Mouse (Mus musculus) urinary bladder, adult 18-20 months (tissue): ENCODE results near the gene Slit3.
A peak's percentile ranks its signal among the peaks of the same experiment; 100 is the strongest.

Experiments used
- DNase-seq, 2 experiments: peaks; one replicate each; pipeline ENCODE4 v3.0.0; 2022; ENCODE audit warnings: low spot score in 2 of 2, mixed read lengths in 2 of 2

The Slit3 gene

DNA sequence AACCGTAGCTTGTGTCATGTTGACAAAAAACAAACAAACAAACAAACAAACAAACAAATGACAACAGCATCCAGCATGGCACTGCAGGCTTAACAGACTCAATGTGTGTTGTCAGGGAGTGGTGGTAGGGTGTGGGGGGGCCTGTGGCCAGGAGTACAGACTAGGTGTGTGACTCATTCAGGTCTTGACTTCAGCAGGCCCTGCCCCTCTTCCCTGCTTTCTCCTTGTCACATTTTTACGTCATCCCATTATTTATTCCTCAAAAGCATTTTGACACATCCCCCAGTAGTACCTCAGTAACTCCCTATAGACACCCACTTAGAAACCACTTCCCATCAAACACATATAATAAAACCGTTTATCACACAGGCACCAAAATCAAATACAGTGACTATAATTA, 450.9 kb downstream of the Slit3 start:
- no peak for DNase-seq

DNA sequence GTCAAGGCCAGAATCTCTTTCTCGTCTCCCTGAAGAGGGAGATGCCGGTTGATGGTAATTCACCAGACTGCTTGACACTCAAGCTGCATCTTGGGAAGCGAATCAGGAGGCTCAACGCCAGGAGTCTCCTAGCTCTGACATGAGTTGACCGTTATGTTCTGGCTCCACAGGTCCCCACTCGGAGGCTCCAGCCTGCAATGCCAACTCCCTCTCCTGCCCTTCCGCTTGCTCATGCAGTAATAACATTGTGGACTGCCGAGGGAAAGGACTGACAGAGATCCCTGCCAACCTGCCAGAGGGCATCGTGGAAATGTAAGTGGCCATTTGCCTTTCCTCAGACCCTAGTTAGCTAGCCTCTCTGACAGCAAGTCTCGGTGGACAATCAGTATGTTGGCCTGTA, 457.8 kb downstream of the Slit3 start:
- no peak for DNase-seq

DNA sequence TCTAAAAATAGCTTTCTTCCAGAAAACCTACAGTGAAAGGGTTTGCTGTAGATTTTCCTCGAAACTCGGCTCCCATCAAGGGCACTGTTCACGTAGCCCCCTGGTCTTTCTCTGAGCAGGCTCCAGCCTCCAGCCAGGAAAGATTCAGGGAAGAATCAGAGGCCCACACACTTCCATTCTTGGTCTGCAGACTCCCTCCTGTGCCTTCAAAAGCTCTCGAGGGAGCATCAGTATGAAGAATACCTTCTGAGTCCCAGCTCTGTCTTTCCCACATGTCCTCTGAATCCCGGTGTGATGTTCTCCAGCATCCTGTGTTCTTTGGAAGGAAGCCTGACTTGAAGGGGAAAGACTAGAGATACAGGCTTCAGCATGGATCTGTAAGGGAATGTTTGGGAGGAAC, 461.6 kb downstream of the Slit3 start:
- DNase-seq, result no peak

DNA sequence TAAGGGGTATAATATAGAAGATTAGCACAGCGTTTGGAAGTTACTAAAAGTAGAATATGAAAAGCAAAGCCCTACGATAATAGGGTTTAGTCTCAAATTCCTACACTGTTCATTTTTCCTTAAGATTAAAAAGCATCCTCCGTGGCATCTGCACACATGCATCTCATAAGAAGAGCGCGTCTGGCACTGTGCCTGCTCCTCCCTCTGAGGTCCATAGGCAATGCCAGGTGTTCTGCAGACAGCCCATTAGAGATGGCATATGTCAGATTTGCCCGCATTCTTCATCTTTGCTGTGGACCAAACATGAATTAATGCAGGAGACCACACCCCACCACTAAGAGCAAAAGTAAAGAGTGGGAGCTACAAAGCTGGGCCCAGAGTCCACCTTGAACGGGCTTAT, 462.6 kb downstream of the Slit3 start:
- DNase-seq, result no peak

DNA sequence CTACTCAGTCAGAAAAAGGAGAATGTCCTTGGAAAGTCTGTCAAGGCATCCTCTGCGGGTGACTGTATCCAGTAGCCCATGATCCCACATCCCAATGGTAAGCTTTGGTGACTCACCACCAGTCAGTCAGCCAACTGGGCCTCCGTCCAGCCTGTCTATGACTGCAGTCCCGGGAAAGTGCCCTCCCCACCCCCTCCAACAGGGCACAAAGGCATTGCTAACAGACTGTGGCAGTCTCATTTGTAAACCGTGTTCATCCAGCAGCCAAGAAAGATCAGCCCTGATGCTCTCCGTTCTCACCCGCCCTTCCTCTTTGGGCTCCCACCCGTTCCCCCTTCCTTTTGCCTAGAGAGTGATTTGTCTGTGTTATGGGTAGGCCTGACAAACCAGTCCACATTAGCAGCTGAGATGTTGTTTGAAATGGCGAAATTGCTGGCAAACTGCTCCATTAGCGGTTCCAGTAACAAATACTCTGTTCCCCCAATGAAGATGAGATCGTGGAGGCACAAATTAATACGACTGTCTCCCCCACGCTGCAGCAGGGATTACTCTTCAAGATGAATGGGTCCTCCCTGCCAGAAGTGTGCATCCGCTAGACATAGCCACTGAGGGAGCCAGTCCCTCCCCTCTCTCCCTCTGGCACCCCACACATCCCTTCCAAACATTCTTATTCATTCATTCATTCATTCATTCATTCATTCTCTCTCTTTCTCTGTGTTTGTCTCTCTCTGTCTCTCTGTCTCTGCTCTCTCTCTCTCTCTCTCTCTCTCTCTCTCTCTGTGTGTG, 466.3 kb downstream of the Slit3 start:
- peak; percentile 9 to 41 for DNase-seq

DNA sequence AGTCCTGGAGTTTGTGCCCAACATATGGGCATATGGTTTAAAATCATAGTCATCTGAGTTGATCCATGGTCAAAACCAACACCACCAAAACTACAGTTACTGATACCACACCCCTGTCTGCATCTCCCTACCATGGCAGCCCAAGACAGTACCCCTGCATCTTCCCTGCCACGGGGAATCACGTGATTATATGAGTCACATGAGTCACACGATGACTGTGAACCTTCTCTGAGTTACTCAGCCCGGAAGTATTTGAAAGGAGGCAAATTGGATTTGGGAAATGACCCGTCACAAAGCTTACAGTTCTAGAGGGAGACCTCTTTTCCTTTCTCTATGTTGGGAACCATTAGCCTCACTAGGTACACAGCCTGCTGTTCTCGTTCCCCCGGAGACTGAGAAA, 468.9 kb downstream of the Slit3 start:
- no peak for DNase-seq

DNA sequence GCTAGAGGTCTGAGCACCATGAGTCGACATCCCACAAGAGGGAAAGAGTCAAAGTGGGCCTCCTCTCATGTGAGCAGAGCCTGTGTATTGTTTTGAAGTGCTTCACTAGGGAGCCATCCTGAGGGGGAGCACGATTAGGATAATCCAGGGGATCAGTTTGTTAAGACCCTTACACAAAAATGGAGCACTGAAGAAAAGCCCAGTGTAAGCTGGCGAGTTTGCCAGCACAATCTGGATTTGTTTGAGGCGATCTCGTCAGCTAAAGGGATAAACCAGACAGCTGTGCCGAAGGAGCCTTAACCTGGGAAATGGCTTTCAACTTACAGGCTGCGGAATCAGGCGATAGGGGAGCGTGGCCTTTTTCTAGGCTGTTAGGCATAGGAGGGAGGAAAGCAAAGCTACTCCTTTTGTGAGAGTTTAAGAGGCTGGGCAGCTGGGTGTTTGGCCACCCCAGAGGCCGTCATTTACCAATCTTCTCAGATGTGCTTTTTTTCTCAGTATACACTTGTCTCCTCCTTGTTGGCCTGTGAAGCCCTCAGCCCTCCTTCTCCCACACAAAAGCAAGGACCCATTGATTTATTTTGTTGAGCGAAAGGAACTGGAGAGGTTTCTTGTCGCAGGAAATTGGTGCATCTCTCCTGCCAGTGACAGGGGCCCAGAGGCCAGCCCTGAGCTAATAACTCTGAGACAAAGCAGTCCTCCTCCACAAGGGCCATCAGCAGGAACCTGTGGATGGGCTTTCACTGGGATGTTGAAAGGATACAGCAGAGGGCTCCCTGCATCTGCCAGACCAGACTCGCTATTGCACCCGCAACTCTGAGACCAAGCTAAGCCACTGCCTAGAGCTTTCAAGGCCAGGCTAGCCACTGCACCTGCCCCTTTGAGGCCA, 472.4 kb downstream of the Slit3 start:
- no peak for DNase-seq

DNA sequence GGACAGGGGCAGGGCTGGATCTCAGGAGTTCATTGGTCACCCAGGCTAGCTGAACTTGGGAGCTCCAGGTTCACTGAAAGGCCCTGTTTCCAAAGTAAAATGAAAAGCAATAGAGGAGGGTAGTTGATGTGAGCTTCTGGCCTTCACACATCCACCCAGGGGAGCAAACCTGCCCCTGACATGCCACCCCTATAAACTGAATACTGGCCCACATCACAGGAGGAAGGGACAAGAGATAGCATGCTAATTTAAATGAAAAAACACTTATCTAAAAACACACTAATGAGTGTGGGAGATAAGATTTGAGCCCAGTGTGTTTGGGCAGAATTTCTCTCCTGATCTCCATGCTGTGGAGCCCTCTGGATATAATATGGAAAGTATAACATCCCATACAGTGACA, 475.0 kb downstream of the Slit3 start:
- no peak for DNase-seq

DNA sequence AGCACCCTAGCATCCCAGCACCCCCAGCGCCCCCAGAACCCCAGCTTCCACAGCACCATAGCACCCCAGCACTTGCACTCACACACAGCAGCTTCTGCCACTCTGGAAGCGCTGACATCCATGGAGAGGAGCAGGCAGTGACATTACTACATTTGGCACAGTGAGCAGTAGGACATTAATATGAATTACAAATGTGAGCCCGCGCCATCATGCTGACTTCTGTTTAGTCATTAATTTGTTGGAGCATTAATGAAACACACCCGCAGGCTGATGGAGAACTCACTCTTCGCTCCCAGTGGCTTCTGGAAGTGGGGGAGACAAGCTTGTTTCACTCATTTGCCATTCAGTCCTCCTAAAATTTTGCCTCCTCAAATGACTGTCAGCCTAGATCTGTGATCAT, 476.9 kb downstream of the Slit3 start:
- no peak for DNase-seq

DNA sequence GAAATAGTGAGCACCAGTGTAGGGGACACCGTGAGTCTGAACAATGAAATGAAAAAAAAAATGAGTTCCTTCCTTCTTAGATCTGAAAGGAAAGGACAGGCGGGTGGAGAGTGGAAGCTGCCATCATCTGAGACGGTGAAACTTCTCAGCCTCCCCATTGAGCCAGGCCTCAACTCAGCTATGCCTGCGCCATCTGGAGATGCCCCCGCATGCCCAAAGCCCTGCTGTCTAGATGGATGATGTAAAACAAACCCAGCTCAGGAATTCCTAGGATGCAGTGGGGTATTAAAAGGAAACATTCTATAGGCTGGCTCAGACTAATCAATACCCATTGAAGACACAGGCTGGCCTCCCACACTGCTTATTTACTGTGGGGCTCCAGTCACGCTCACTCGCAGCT, 477.7 kb downstream of the Slit3 start:
- DNase-seq, result no peak

DNA sequence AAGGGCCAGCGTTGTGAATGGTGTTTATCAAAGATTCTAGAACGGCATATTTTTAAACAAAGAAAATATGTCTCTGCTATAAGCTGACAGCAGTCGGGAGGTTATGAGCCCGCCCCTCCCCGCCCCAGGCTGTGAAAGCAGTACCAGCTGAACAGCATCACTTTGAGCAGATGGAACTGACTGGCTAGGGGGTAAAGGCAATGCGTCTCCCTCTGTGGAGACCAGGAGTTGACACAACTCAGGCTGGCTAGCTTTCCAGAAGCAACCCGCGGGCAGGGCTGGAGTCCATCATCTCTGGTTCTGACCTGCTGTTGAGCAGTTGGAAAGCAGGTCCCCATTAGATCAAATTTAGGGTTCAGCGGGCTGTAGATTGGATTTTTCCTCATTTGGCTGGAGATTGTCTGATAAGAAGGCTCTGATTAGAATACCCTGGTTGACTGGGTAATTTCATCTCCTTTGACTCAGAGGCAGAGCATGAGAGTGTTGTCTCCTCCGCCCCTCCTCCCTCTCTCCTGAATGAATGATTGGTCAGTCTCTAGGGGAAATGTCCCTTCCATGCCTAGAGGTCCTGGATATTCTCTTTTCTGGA, 480.7 kb downstream of the Slit3 start:
- DNase-seq, result no peak

DNA sequence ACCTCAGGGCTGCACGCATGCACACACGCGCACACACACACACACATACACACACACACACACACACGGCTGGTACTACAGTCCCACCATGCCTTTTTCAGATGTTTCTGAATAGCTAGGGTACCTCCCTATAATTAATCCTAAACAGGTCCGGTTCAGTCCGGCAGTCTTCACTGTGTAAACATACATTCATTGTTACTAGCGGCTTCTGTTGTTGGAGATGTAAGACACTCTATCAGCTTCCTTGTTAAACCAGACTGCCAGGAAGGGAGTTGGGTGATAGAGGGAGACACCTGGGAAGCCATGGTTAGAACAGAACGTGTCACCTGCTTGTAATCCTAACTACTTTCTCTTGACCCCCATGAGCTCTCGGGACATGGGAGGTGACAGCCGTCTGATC, 481.6 kb downstream of the Slit3 start:
- no peak for DNase-seq

DNA sequence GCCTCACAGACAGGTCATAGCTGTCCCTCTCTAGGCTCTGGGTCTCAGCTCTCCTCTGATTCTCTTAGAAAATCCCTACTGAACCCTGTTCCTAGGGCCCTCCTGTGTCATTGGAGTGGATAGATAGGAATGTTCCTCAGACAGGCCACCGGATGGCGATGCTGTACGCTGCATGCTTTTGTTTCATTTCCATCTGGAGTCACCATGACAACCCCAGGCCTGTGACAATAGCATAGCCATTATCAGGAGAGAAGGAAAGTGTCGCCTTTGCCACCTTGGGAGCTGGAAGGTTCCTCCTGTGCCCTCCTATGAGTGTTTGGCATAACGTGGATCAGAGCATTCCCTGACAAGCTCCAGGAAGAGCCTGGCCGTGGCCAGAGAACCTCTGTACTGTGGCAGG, 482.9 kb downstream of the Slit3 start:
- DNase-seq, result no peak

DNA sequence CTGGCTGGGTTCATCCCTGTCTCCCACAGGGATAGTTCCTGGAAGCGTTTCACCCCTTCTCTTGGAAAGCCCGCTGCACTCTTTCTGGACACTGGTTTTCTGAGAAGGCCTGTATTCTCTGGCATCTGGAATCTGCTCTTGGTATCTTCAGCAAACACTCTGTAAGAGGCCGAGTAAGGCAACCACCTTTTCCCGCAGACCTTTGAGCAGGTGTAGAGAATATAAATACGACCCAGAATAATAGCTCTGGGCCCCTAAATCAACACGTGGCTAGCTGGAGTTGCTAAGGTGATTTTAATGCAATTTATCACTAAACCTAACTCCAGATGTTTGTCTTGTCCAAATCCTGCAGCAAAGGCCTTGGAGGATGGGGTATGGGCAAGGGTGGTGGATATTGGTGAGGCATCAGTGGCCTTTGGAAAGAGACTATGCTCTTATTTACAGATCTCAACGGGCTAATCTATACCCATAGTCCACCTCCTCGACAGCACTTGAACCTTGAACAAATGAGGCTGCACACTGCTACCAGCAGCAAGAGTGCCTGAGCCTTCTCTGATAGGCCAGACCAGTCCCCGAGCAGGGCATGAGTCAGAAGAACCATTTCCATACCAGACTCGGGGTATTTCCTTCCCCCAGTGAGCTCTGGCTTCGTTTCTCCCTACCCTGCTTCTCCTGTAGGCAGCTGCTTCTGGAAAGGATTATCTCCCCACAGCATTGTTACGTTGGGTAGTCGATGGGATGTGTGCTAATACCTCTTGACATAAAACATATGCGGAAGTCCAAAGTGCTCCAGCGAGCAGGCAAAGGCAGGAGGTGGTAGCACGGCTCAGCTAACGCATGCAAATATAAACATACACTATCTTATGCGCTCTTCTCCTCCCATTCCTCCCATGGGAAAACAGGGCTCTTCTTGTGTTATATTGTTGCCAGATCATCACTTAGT, 484.1 kb downstream of the Slit3 start:
- no peak for DNase-seq

DNA sequence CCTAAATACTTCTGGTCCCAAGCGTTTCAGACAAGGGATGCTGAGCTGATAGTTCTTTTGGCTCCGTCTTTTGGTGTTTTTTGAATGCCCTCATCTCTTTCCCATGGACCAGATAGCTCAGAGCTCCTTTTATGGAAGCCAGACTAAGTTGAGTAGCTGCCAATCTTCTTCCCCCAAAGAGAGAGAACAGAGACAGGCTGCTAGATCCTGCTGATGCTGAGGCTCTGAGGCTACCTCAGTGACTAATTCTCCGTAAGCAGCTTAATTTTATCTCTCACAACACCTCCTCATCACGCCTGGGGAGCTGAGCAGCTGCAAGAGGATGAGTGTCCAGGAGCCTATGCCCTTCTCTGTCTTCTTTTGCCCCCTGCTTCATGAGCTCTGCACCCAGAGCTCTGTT, 486.2 kb downstream of the Slit3 start:
- DNase-seq, result no peak

DNA sequence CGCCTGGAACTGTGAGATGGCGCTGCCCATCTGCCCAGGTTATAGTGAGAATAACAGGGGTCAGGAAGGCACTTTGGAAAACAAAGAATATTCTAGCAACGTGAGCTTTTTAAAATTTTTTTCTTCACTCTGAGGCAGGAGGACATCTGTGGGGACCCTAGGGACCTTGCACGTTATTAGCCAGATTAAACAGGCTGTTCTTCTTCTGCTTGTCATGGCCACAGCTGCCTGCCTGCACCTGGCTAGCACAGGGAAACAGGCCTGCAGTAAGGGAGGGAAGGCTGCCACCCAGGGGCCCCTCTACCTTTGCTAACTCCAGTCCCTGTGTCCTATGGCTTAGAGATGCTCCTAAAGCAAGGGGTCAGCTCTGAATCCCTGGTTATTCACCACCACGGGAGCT, 487.8 kb downstream of the Slit3 start:
- DNase-seq, result no peak

DNA sequence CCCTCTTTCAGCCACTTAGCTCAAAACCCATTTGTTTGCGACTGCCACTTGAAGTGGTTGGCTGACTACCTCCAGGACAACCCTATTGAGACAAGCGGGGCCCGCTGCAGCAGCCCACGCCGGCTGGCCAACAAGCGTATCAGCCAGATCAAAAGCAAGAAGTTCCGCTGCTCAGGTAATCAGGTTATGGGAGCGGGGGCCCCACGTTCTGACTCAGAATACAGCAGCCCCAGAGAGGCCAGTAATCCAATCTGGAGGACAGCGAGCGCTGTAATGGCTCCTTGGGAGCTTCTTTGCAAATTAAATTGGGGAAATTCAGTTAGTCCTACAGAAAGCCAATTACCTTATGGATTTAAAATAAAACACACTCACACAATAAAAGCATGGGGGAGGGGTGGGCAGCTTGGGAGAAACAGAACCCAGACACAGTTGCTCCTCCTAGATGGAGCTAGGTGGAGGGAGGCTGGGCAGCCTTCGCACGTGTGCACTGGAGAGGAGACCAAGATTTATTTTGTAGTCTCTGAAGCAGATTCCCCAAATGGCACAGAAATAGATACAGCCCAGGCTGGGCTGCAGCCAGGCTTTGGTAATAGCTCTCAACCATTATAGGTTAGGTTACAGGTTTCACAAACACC, 491.4 kb downstream of the Slit3 start:
- no peak for DNase-seq

DNA sequence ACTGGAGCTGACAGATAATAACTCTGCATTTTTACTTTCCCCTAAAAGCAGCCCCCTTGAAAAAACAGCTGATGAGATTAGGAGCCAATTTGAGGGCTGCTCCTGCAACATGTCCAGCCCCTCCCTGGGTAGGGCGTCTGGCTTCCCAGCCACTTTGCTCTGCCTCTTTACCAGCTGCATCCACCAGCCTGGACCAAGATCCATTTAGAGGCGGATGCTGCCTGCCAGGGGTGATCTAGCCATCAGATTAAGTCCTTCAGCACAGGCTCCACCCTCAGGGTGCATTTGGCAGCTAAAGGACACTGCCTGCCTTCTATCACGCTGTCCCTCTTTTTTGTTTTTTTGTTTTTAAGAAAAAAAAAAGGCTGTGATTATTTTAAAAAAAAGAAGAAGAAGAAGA, 493.5 kb downstream of the Slit3 start:
- DNase-seq, result no peak

DNA sequence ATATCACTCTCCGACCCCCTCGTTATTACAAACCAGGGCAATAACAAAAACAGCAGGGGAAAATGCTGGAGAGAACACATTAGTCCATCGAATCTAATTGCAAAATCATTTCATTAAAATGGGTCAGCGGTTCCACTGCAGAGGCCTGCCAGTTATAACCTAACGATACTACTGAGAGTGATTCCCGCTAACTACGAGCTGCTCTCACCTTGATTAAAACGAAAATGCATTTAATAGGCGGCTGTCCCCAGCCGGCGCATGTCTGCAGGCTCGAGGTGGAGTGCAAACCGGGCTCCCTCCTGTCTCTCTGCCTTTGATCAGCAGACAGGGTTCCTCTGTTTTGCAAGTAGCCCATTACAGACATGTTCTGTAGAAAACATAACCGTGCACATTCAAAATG, 498.4 kb downstream of the Slit3 start:
- DNase-seq, result no peak

DNA sequence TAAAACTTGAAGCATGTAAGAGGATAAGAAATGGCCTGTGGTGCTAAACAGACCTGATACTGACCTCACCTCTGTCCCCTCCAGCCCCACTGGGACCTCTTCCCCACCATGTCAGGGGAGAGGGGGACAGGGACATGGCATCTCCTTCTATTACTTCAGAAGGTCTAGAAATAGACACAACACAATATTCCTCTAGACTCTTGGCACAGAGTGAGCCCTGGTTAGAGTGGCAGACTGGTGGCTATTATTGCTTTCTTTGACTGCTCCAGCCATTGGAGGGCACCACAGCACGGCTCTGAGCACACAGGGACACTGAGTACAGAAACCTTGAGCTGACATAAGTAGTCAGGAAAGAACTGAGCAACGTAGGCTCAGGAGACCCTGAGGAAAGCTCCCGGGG, 501.7 kb downstream of the Slit3 start:
- DNase-seq, result no peak
